Mouse (Mus musculus): ENCODE measurements around the gene Pirb. TPM values are rescaled to one million over a fixed set of nuclear protein-coding genes. Genes with fewer than 3 reads are reported as not detected.

The Pirb gene
- polyA plus RNA-seq, 1 experiment: not detected

GRCm38 (mm10) chr7:3692987-3693808 is 27.0 kb downstream of the Pirb start, which contains the start of gene Mboat7:
TSS of gene Mboat7 (minus strand) at chr7:3693523.
- TF ChIP-seq MAX (IDR thresholded peaks at IDR 0.05): peak; percentile 22
- no peak for TF ChIP-seq MYOG (IDR thresholded peaks at IDR 0.05; ENCODE audit: control insufficient read depth, extremely low read depth, insufficient read length)
- Histone ChIP-seq H3K79me3 (ENCODE audit: low read depth) (peaks cover 15% of the 10 kb centered on the region), H3K27me3 (ENCODE audit: control insufficient read depth, insufficient read depth, insufficient read length) (no peaks in the 10 kb centered on the region), H3K4me3 (ENCODE audit: insufficient read depth, poor library complexity, severe bottlenecking) (peak within 1 kb of the TSS; percentile 50), H3ac (ENCODE audit: control insufficient read depth, insufficient read length, low read depth) (peak within 1 kb of the TSS; percentile 78), H3K36me3 (ENCODE audit: control insufficient read depth, insufficient read depth) (peaks cover 23% of the 10 kb centered on the region), H3K79me2 (ENCODE audit: control insufficient read depth, insufficient read depth) (peaks cover 36% of the 10 kb centered on the region)

DNA sequence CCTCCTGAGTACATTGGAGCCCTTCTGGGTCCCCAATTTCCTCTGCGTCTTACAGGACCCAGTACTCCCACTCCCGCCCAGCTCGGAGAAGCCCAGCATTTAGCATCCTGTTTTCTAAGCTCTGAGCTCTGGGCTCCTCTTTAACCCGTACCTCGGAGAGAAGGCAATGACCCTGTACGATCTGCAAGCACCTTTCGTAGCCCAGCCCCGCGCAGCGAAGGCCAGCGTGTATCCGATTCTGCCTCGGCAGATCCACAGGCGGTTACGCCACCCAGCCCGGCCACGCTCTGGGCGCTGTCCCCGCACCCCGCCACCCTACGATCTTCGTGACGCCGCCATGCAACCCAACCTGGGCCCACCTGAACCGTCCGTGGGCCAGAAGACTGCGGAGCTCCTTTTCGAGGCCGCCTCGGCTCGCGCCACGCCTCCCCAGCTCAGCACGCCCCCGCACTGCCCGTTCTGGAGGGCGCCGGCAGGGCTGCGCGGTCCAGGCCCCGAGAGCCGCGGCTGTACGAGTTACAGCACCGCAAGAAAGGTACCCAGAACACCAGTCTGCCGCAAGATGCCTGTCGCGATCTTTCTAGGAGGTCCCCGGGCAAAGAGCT is 27.7 kb downstream of the Pirb start, which contains the start of gene Tsen34:
Gene Tsen34 (plus strand): TSS at position 482 of the 605 bp plus-strand sequence.
- Histone ChIP-seq H3K79me3 (ENCODE audit: low read depth) (peaks cover 15% of the 10 kb centered on the region), H3K27me3 (ENCODE audit: control insufficient read depth, insufficient read depth, insufficient read length) (no peaks in the 10 kb centered on the region), H3K4me3 (ENCODE audit: insufficient read depth, poor library complexity, severe bottlenecking) (peak within 1 kb of the TSS; percentile 50), H3K36me3 (ENCODE audit: control insufficient read depth, insufficient read depth) (peaks cover 21% of the 10 kb centered on the region), H3ac (ENCODE audit: control insufficient read depth, insufficient read length, low read depth) (peak within 1 kb of the TSS; percentile 70), H3K79me2 (ENCODE audit: control insufficient read depth, insufficient read depth) (peaks cover 36% of the 10 kb centered on the region)
- TF ChIP-seq MAX (IDR thresholded peaks at IDR 0.05) (no peak), CTCF (IDR thresholded peaks at IDR 0.05; ENCODE audit: control insufficient read depth, insufficient read depth, insufficient read length) (no peak), USF1 (IDR thresholded peaks at IDR 0.05; ENCODE audit: low read depth) (no peak), FOSL1 (IDR thresholded peaks at IDR 0.05; ENCODE audit: insufficient read depth, low read length, poor library complexity, severe bottlenecking) (no peak), CEBPB (IDR thresholded peaks at IDR 0.05; ENCODE audit: low read depth) (no peak), MYOG (IDR thresholded peaks at IDR 0.05; ENCODE audit: control insufficient read depth, extremely low read depth, insufficient read length) (no peak), MYOD1 (IDR thresholded peaks at IDR 0.05; ENCODE audit: control insufficient read depth, insufficient read length, low read depth) (no peak)

GRCm38 (mm10) chr7:3691919-3692318 is 28.3 kb downstream of the Pirb start:
- TF ChIP-seq MYOD1 (IDR thresholded peaks at IDR 0.05; ENCODE audit: control insufficient read depth, insufficient read length, low read depth): no peak
- no peak for TF ChIP-seq CTCF (IDR thresholded peaks at IDR 0.05; ENCODE audit: control insufficient read depth, insufficient read depth, insufficient read length)
- TF ChIP-seq FOSL1 (IDR thresholded peaks at IDR 0.05; ENCODE audit: insufficient read depth, low read length, poor library complexity, severe bottlenecking): no peak
- TF ChIP-seq CEBPB (IDR thresholded peaks at IDR 0.05; ENCODE audit: low read depth): no peak
- no peak for TF ChIP-seq USF1 (IDR thresholded peaks at IDR 0.05; ENCODE audit: low read depth)
- TF ChIP-seq MYOG (IDR thresholded peaks at IDR 0.05; ENCODE audit: control insufficient read depth, extremely low read depth, insufficient read length): no peak
- no peak for TF ChIP-seq MAX (IDR thresholded peaks at IDR 0.05)
- Histone ChIP-seq H3ac (ENCODE audit: control insufficient read depth, insufficient read length, low read depth) (peak overlapping the region; percentile 52), H3K36me3 (ENCODE audit: control insufficient read depth, insufficient read depth) (peaks cover 15% of the 10 kb centered on the region), H3K79me3 (ENCODE audit: low read depth) (peaks cover 15% of the 10 kb centered on the region), H3K4me3 (ENCODE audit: insufficient read depth, poor library complexity, severe bottlenecking) (peak overlapping the region; percentile 50), H3K79me2 (ENCODE audit: control insufficient read depth, insufficient read depth) (peaks cover 36% of the 10 kb centered on the region), H3K27me3 (ENCODE audit: control insufficient read depth, insufficient read depth, insufficient read length) (no peaks in the 10 kb centered on the region)

DNA sequence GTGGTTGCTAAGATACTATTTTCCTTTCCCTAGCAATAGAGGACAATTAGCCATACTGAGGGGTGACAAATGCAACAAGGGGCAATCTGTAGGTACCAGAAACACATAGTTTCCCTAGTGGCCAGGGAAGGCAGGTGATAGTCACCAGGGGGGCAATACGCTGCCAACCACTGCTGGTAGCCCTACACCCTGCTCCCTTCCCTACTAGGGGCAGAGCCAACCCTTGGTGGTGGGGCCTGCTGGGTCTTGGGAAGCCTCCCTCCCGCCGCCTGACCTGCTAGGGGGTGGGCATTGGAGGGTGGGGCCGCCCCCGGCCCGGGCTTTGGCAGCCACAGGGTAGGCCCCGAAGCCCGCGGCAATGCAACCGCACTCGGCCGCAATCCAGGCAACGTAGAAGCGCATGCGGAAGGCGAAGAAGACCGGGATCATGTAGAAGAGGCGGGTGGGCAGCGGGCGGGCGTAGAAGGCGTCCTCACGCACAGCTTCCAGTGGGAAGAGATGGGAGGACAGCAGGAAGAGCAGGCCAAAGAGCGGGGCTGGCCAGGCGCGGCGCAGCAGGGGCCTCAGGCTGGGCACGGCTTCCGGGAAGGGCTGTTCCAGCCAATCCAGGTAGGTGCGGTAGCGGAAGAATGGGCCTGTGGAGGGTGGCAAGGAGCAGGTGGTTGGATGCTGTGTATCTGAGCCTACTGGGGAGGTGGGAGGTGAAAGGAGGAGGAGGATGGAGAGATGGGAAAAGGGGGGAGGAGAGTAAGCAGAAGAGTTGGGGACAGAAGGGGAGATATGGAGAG is 34.6 kb downstream of the Pirb start:
- Histone ChIP-seq H3ac (ENCODE audit: control insufficient read depth, insufficient read length, low read depth) (no peak overlapping the region), H3K79me3 (ENCODE audit: low read depth) (peaks cover 1% of the 10 kb centered on the region), H3K4me3 (ENCODE audit: insufficient read depth, poor library complexity, severe bottlenecking) (no peak overlapping the region), H3K79me2 (ENCODE audit: control insufficient read depth, insufficient read depth) (peaks cover 3% of the 10 kb centered on the region), H3K36me3 (ENCODE audit: control insufficient read depth, insufficient read depth) (peaks cover 9% of the 10 kb centered on the region), H3K27me3 (ENCODE audit: control insufficient read depth, insufficient read depth, insufficient read length) (no peaks in the 10 kb centered on the region)
- TF ChIP-seq MAX (IDR thresholded peaks at IDR 0.05): no peak
- TF ChIP-seq CEBPB (IDR thresholded peaks at IDR 0.05; ENCODE audit: low read depth): no peak
- TF ChIP-seq MYOD1 (IDR thresholded peaks at IDR 0.05; ENCODE audit: control insufficient read depth, insufficient read length, low read depth): no peak
- no peak for TF ChIP-seq CTCF (IDR thresholded peaks at IDR 0.05; ENCODE audit: control insufficient read depth, insufficient read depth, insufficient read length)
- no peak for TF ChIP-seq USF1 (IDR thresholded peaks at IDR 0.05; ENCODE audit: low read depth)
- no peak for TF ChIP-seq MYOG (IDR thresholded peaks at IDR 0.05; ENCODE audit: control insufficient read depth, extremely low read depth, insufficient read length)
- no peak for TF ChIP-seq FOSL1 (IDR thresholded peaks at IDR 0.05; ENCODE audit: insufficient read depth, low read length, poor library complexity, severe bottlenecking)

DNA sequence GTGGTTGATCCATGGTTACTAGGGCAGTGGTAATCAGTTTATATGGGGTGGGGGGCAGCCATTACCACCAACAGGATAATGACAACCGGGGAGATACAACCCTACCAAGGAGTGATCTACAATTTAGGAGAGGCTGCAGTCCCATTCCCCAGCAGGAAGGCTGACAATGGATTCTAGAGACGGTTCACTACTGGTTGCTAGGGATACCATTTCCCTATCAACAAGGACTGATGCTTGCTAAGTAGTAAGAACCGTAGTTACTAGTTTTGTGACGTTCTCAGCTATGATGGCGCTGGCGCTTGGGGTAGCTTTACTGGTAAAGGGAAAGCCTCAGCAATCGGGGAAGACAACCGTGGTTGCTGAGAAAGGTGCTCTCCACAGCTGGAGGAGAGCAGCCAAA is 35.5 kb downstream of the Pirb start:
- no peak for TF ChIP-seq CEBPB (IDR thresholded peaks at IDR 0.05; ENCODE audit: low read depth)
- TF ChIP-seq CTCF (IDR thresholded peaks at IDR 0.05; ENCODE audit: control insufficient read depth, insufficient read depth, insufficient read length): no peak
- no peak for TF ChIP-seq FOSL1 (IDR thresholded peaks at IDR 0.05; ENCODE audit: insufficient read depth, low read length, poor library complexity, severe bottlenecking)
- no peak for TF ChIP-seq MAX (IDR thresholded peaks at IDR 0.05)
- TF ChIP-seq USF1 (IDR thresholded peaks at IDR 0.05; ENCODE audit: low read depth): no peak
- no peak for TF ChIP-seq MYOG (IDR thresholded peaks at IDR 0.05; ENCODE audit: control insufficient read depth, extremely low read depth, insufficient read length)
- no peak for TF ChIP-seq MYOD1 (IDR thresholded peaks at IDR 0.05; ENCODE audit: control insufficient read depth, insufficient read length, low read depth)
- H3K79me3 ChIP-seq (ENCODE audit: low read depth): no peaks in the 10 kb centered on the region
- no peaks in the 10 kb centered on the region for H3K27me3 ChIP-seq (ENCODE audit: control insufficient read depth, insufficient read depth, insufficient read length)
- H3K4me3 ChIP-seq (ENCODE audit: insufficient read depth, poor library complexity, severe bottlenecking): no peak overlapping the region
- H3K79me2 ChIP-seq (ENCODE audit: control insufficient read depth, insufficient read depth): no peaks in the 10 kb centered on the region
- H3ac ChIP-seq (ENCODE audit: control insufficient read depth, insufficient read length, low read depth): no peak overlapping the region
- peaks cover 4% of the 10 kb centered on the region for H3K36me3 ChIP-seq (ENCODE audit: control insufficient read depth, insufficient read depth)

Measured in C2C12 (cell line).